Mouse (Mus musculus) mammary gland, adult 2 months (tissue): ENCODE measurements around the gene Aven. TPM values are rescaled to one million over a fixed set of nuclear protein-coding genes. Genes with fewer than 3 reads are reported as not detected.

Source experiments
- polyA plus RNA-seq: library from polyadenylated mRNA; depleted of rRNA; stranded (reverse); fragments of >200 nt; gene quantifications from 2 replicates; pipeline ENCODE4 v1.2.3, GENCODE M21; 2012; ENCODE audit warnings: low replicate concordance; rRNA removed

The Aven gene
- polyA plus RNA-seq = 1.6 and 8.7 TPM in 2 replicates

GRCm38 (mm10) chr2:112492856-112493538, at the start of gene Aven:
TSS of gene Aven (plus strand) at chr2:112492964.

DNA sequence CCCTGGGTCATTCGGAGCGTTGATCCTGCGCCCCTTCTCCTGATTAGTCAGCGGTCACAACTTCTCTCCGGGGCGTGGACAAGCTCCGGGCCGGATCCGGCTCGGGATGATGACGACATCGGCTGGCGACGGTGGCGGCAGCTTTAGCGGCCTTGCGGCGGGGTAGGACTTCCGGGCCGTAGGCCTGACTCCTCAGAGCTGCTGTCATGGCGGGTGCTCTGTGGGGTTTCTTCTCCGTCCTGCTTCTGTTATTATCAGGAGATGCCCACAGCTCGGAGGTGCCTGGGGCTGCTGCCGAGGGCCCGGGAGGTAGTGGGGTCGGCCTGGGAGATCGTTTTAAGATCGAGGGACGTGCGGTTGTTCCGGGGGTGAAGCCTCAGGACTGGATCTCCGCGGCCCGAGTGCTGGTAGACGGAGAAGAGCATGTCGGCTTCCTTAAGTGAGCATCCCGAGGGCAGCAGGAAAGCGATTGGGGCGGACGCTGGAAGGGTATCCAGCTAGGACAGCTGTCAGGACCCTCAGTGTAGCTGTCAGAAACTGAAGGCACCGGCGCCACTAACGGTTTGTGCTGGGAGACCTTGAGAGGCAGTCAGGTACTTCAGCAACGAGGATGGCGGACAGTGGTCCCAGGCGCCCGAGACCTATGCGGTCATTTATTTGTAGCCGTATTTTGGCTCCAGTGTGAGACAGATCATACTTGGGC, 37.8 kb upstream of the Aven start, which contains the start of gene Emc7:
Gene Emc7 (plus strand): TSS at position 136 of the 703 bp plus-strand sequence.

GRCm38 (mm10) chr2:112480669-112481068, 12.1 kb upstream of the Aven start, which contains the start of gene Chrm5:
TSS of gene Chrm5 (minus strand) at chr2:112480769.

Other genes with a start within 250 kb of the Aven start
- not detected in 2 replicates for gene Nutm1, start 233.7 kb upstream of the Aven start, polyA plus RNA-seq
- 62.3 and 132 TPM in 2 replicates for gene Nop10, start 231.0 kb upstream of the Aven start, polyA plus RNA-seq
- gene Slc12a6, start 227.1 kb upstream of the Aven start, polyA plus RNA-seq = 35.2 and 45.7 TPM in 2 replicates
- not detected in 2 replicates for gene Gm21985, start 226.7 kb upstream of the Aven start, polyA plus RNA-seq
- 67.8 and 129 TPM in 2 replicates for gene Emc4, start 124.9 kb upstream of the Aven start, polyA plus RNA-seq
- 0.86 and 2.4 TPM in 2 replicates for gene Katnbl1, start 113.8 kb upstream of the Aven start, polyA plus RNA-seq
- 4.1 and 7.3 TPM in 2 replicates for gene Emc7, start 38.0 kb upstream of the Aven start, polyA plus RNA-seq
- gene Chrm5, start 12.2 kb upstream of the Aven start, polyA plus RNA-seq = not detected in 2 replicates